Mouse (Mus musculus) adrenal gland, postnatal 14 days (tissue): ENCODE measurements around the gene Serpinb3c. TPM values are rescaled to one million over a fixed set of nuclear protein-coding genes. Genes with fewer than 3 reads are reported as not detected.
"Not testable (repeated sequence)": the region's sequence is repeated elsewhere in the genome, so short reads cannot be mapped to it uniquely, and the experiment has no call there.

Source experiments
- DNase-seq: peaks from one replicate; pipeline ENCODE4 v3.0.0; 2021; ENCODE audit warnings: mixed read lengths
- long read RNA-seq, 2 experiments: library from polyadenylated mRNA; stranded (forward); transcript quantifications; one replicate each; pipeline ENCODE4 v2.0.0; 2021
- total RNA-seq: library from RNA; stranded (reverse); gene quantifications from 2 replicates; pipeline ENCODE4 v1.2.3, GENCODE M21; 2021

Serpinb3c gene
- total RNA-seq = not detected in 2 replicates
- long read RNA-seq, experiment 1 = 0 reads
- long read RNA-seq, experiment 2 = 0 reads

DNA sequence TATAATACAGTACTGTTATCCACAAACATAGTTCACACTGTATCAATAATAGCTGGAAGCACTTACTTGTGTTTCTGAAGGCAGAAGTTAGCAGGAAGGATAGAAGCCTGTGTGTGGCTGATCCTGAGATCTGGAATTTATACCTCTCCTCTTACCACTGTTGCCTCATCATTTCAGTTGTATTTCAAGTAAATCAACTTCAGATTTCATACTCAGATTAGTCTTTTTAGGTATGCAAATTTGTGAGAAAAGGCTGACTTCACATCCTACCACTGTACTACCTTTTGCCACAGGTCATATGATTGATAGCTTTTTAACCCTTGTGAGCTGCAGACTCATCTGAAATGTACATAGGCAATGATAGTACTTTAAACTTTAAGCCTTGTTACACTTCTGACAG is at the start of gene Serpinb3c, which contains the start of gene Serpinb3b:
Serpinb3c (minus strand) TSS at position 111 of the 400 bp plus-strand sequence.
Serpinb3b (minus strand) TSS at position 101 of the 400 bp plus-strand sequence.
- not testable (repeated sequence) for DNase-seq

DNA sequence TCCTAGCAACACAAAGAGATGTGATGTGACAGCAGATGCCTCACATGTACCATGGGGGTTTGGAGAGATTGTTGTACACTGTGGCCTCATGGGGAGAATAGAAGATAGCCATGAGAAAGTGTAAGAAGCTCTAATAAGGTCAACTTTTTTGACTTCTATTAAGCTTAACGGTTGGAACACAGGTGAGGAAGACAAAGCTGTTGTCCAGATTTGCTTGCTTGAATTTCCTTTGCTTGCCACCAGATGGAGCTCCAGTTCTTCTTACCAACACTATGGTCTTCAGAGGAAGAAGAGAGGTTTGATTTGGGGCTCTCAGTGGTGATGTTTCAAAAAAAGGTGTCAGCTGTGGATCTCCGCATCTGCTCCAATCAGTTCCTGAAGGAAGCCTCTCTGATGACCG is 35.0 kb downstream of the Serpinb3c start:
- not testable (repeated sequence) for DNase-seq

Other genes with a start within 250 kb of the Serpinb3c start
- gene Serpinb3a, start 226.1 kb downstream of the Serpinb3c start, total RNA-seq = not detected in 2 replicates
- gene Serpinb3d, start 194.9 kb downstream of the Serpinb3c start, total RNA-seq = not detected in 2 replicates
- gene Serpinb3b, start within 50 bp of the Serpinb3c start, total RNA-seq = not detected in 2 replicates
- not detected in 2 replicates for gene Serpinb11, start 82.8 kb upstream of the Serpinb3c start, total RNA-seq
- gene Serpinb7, start 121.3 kb upstream of the Serpinb3c start, total RNA-seq = not detected in 2 replicates
- gene Serpinb2, start 233.1 kb upstream of the Serpinb3c start, total RNA-seq = 0.41 and 0.49 TPM in 2 replicates